Mouse (Mus musculus) neutrophil, adult 5-6 weeks (primary cell): ENCODE data around the gene Ppp1r9b. TPM values are rescaled to one million over a fixed set of nuclear protein-coding genes. Genes with fewer than 3 reads are reported as not detected.

ENCODE experiments used
- ATAC-seq: fragments of 151-379, 151-347 bp; 2 replicates; pipeline ENCODE4 v1.8.0; 2017; ENCODE audit warnings: mild to moderate bottlenecking, moderate TSS enrichment; ENCODE audit not compliant: insufficient number of reproducible peaks, poor library complexity, low FRiP score, severe bottlenecking; ENCODE audit errors: extremely low read depth
- total RNA-seq: library from RNA; stranded (forward); fragments of 200-1000 nt; gene quantifications from 2 replicates; pipeline ENCODE4 v1.2.3, GENCODE M21; 2017

Ppp1r9b gene
- total RNA-seq, 1 experiment from 2014 or later, result 120 TPM

- no peak for ATAC-seq
Observed at GRCm38 (mm10) chr11:94994208-94994814, 3.5 kb downstream of the Ppp1r9b start.

GRCm38 (mm10) chr11:94994947-94995772 is 4.3 kb downstream of the Ppp1r9b start:
- no peak for ATAC-seq

- no peak for ATAC-seq
Observed at GRCm38 (mm10) chr11:94996101-94996500, 5.3 kb downstream of the Ppp1r9b start.

- no peak for ATAC-seq
Observed at GRCm38 (mm10) chr11:94996984-94997383, 6.1 kb downstream of the Ppp1r9b start.

GRCm38 (mm10) chr11:94997596-94997995 is 6.8 kb downstream of the Ppp1r9b start:
- no peak for ATAC-seq

GRCm38 (mm10) chr11:94998041-94998531 is 7.3 kb downstream of the Ppp1r9b start:
- ATAC-seq, result no peak

GRCm38 (mm10) chr11:95000128-95000527 is 9.3 kb downstream of the Ppp1r9b start:
- ATAC-seq, result no peak

- no peak for ATAC-seq
Observed at GRCm38 (mm10) chr11:95000548-95000947, 9.7 kb downstream of the Ppp1r9b start.

GRCm38 (mm10) chr11:95001058-95001457 is 10.2 kb downstream of the Ppp1r9b start:
- peak; percentile 56; the same call in 1 of the 2 replicates for ATAC-seq

- no peak for ATAC-seq
Observed at GRCm38 (mm10) chr11:95001584-95002347, 10.9 kb downstream of the Ppp1r9b start.

GRCm38 (mm10) chr11:95002705-95003104 is 11.9 kb downstream of the Ppp1r9b start:
- ATAC-seq, result no peak

GRCm38 (mm10) chr11:95004136-95004936 is 13.5 kb downstream of the Ppp1r9b start:
- no peak for ATAC-seq

GRCm38 (mm10) chr11:95004937-95005198 is 14.0 kb downstream of the Ppp1r9b start:
- no peak for ATAC-seq

- no peak for ATAC-seq
Observed at GRCm38 (mm10) chr11:95006038-95006437, 15.2 kb downstream of the Ppp1r9b start.

- peak; percentile 51 for ATAC-seq
Observed at GRCm38 (mm10) chr11:95006525-95007219, 15.8 kb downstream of the Ppp1r9b start.

GRCm38 (mm10) chr11:95007418-95007817 is 16.6 kb downstream of the Ppp1r9b start:
- no peak for ATAC-seq

GRCm38 (mm10) chr11:95008661-95009628 is 18.1 kb downstream of the Ppp1r9b start:
- no peak for ATAC-seq
